Mouse (Mus musculus) left cerebral cortex, postnatal 25 days (tissue): ENCODE results near the gene Olfr968. TPM values are rescaled to one million over a fixed set of nuclear protein-coding genes. Genes with fewer than 3 reads are reported as not detected.

Experiments
- DNase-seq, 2 experiments: peaks; one replicate each; pipeline ENCODE4 v3.0.0; 2022; ENCODE audit warnings: low spot score in 2 of 2, mixed read lengths in 1 of 2
- intact Hi-C: fragments of 180-260 bp; cut with DNase I; formaldehyde crosslinking; loops from one replicate; pipeline ENCODE4 v1.15.1; 2025
- total RNA-seq, 2 experiments: library from RNA; stranded (reverse); gene quantifications; 2 replicates each; pipeline ENCODE4 v1.2.3; 2021

Olfr968 gene
- not detected for total RNA-seq

DNA sequence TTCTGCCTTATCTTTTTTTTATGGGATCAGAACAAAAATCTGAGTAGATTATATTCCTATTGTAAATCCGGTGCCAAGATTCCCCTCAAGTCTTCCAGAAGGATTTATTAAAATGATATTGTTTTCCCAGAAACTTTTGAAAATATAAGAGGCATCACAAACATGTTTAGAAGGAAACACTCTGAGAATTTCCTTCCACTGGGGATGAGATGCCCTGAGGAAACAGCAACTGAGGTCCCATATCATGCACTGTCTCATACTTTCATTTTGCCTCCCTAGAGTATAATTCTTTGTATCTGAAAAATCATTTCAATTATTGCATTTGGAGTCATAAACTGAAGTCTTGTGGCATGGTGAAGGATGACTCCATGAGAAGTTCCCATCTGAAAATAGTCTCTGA lies at the start of gene Olfr968:
Olfr968 (minus strand) TSS at position 101 of the 400 bp plus-strand sequence.
- intact Hi-C loops = no loop called here

DNA sequence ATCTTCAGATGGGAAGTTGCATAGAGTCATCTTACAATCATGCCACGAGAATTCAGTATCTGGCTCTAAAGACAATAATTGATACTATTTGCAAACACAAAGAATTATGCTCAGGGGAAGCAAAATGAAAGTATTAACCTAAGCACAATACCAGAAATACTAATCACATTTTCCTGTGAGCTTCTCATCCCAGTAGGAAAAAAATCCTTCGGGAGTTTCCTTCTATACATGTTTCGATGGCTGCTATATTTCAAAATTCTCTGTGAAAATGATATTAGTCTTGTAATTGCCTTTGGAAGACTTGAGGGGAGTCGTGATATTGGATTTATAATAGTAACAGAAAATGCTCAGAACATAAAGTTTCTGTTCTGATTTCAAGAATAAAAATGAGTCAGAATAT lies 25.5 kb upstream of the Olfr968 start, which contains the start of gene Olfr970:
Olfr970 (plus strand) TSS at position 301 of the 400 bp plus-strand sequence.
- intact Hi-C loops = no loop called here
- no peak for DNase-seq

More for the DNA sequence above, at the start of gene Olfr968:
- DNase-seq = no peak

DNA sequence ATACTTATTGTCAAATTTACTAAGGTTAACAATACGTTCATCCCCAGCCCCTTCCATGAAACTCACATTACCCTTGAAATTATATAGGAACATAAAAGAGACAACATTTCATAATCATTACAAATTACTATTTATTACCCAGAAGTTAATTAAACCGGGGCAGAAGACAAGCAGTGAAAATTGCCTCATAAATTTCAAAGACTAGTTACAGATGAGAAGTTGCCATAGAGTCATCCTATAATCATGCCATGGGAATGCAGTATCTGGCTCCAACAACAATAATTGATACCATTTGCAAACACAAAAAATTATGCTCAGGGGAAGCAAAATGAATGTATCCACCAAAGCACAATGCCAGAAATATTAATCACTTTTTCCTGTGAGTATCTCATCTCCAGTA lies 7.5 kb upstream of the Olfr968 start, which contains the start of gene Olfr969:
Olfr969 (plus strand) TSS at position 388 of the 400 bp plus-strand sequence.
- intact Hi-C loops = no loop called here
- no peak for DNase-seq

DNA sequence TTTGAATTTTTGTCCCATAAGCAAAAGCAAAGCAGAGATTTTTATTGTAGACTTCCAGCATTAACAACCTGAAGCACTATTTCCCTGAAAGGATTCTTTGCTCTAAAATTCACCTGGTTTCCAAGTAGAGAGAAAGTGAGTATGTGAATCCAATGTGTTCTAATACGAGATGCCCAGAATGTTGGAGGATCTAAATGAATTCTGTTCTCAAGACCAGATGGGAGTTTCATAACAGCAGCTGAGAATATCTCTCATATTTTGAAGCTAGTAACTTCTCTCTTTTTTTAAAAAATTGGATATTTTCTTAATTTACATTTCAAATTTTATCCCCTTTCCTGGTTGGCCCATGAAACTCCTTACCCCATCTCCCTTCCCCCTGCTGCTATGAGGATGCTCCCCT lies 36.6 kb downstream of the Olfr968 start:
- DNase-seq = peak; percentile 2 to 71
- intact Hi-C loops = no loop called here

DNA sequence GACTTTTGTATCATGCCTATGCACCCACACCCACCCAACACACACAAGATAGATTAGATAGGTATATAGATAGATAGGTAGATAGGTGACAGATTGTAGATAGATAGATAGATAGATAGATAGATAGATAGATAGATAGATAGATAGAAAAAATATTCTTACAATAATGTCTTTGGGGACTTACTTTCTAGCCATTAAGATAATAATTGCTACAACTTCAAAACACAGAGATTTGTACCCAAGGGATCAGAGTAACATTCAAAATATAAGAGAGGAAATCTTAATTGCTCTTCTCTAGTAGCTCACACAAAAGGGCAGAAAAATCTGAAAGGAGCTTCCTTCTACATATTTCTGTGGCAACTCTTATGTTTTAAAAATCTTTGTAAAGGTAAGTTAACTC lies 37.1 kb downstream of the Olfr968 start, which contains the start of gene Olfr967:
Olfr967 (plus strand) TSS at position 301 of the 400 bp plus-strand sequence.
- DNase-seq = no peak
- intact Hi-C loops = no loop called here

DNA sequence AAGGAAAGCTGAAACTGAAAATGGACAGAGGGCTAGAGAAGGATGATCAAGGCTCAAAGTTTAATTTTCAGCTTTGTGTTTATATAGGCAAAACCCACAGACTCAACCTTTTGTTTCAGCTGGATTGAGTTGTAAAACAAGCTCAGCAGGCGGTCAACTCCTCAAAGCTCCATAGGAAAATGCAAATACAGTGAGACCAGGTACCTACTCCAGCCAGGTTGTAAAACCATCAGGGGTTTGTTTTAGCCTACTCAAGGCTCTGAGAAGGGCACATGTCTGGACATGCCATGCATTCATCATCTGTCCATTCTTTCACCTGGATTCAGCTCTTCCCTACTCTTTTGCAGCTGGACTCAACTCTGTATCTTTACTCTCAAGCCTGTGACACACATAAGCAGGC lies 42.3 kb downstream of the Olfr968 start:
- DNase-seq = no peak
- intact Hi-C loops = no loop called here

DNA sequence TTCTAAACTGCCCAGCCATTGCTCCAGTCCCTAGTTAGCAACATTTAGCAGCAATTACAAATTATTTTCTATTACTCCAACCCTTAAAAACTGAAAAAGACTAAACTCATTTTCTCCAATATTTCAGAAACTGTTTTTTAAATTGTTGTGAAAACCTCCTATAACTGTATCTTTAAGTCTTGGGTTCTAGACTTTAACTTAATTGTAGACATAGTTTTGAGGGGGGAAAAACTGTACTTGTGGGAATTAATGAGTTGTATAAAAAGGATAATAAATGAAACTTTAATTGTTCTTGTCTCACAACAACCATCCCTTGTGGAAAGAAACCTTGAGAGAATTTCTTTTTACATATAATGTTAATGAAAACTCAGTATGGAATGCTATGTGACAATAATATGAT lies 52.4 kb downstream of the Olfr968 start, which contains the start of gene Olfr150:
Olfr150 (plus strand) TSS at position 301 of the 400 bp plus-strand sequence.
- no peak for DNase-seq

More for the DNA sequence above, 52.4 kb downstream of the Olfr968 start, which contains the start of gene Olfr150:
- intact Hi-C loops = no loop called here

Other genes with a start within 250 kb of the Olfr968 start
- not detected for gene Olfr958, start 229.2 kb downstream of the Olfr968 start, total RNA-seq
- not detected for gene Olfr959, start 207.7 kb downstream of the Olfr968 start, total RNA-seq
- gene AW551984, start 178.8 kb downstream of the Olfr968 start, total RNA-seq = 1 to 10 TPM; 5.3 to 7.1 TPM
- gene Olfr148, start 172.6 kb downstream of the Olfr968 start, total RNA-seq = not detected
- gene Olfr960, start 161.9 kb downstream of the Olfr968 start, total RNA-seq = not detected
- not detected for gene Olfr961, start 138.2 kb downstream of the Olfr968 start, total RNA-seq
- not detected for gene Olfr963, start 116.0 kb downstream of the Olfr968 start, total RNA-seq
- gene Olfr149, start 76.1 kb downstream of the Olfr968 start, total RNA-seq = not detected
- not detected for gene Olfr965, start 71.9 kb downstream of the Olfr968 start, total RNA-seq
- gene Olfr150, start 52.3 kb downstream of the Olfr968 start, total RNA-seq = not detected
- not detected for gene Olfr967, start 37.0 kb downstream of the Olfr968 start, total RNA-seq
- not detected for gene Olfr969, start 7.7 kb upstream of the Olfr968 start, total RNA-seq
- not detected for gene Olfr970, start 25.6 kb upstream of the Olfr968 start, total RNA-seq
- not detected for gene Olfr971, start 53.6 kb upstream of the Olfr968 start, total RNA-seq
- not detected for gene Olfr972, start 83.2 kb upstream of the Olfr968 start, total RNA-seq
- gene Olfr229, start 124.1 kb upstream of the Olfr968 start, total RNA-seq = not detected
- gene Olfr974, start 154.2 kb upstream of the Olfr968 start, total RNA-seq = not detected
- not detected for gene Olfr975, start 168.8 kb upstream of the Olfr968 start, total RNA-seq
- not detected for gene Olfr976, start 177.9 kb upstream of the Olfr968 start, total RNA-seq
- gene Olfr978, start 208.9 kb upstream of the Olfr968 start, total RNA-seq = not detected
- not detected for gene Olfr979, start 220.2 kb upstream of the Olfr968 start, total RNA-seq
- gene Olfr980, start 226.3 kb upstream of the Olfr968 start, total RNA-seq = not detected
- gene Olfr981, start 238.2 kb upstream of the Olfr968 start, total RNA-seq = not detected